Mouse (Mus musculus): ENCODE data around the gene Ngp. TPM values are rescaled to one million over a fixed set of nuclear protein-coding genes. Genes with fewer than 3 reads are reported as not detected.
A peak's percentile ranks its signal among the peaks of the same experiment; 100 is the strongest.
"Not testable (repeated sequence)": the region's sequence is repeated elsewhere in the genome, so short reads cannot be mapped to it uniquely, and the experiment has no call there.

The Ngp gene
- polyA plus RNA-seq, 1 experiment from 2014 or later, result not detected

DNA sequence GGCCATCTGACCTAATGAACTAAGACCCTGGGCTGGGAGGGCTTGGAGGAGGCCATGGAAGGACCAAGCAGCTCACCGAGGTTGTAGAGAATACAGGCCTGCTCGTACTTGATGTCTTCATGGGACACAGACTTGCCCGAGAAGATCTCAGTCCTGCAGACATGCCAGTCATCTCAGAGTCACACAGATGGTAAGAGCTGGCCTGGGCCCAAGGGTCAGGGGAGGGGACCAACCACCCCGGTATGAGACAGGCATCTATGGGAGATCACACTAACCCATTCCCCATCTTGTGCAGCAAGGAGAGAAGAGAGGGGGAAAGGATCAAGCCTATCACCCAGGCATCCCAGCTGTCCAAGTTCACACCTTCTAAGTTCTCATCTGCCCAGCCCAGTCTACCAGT lies 26.3 kb upstream of the Ngp start:
- ChIA-PET CTCF (no interaction called here), POLR2A (no interaction called here)
- H3K27me3 ChIP-seq, result no peaks in the 10 kb centered on the region
- TF ChIP-seq CTCF (IDR thresholded peaks at IDR 0.05), result no peak
- ATAC-seq, result no peak
- DNase-seq (ENCODE audit: low read depth, low spot score), result no peak
- in situ Hi-C loops (cut with MboI; ENCODE audit: low pct_unique_long_range_greater_than_20kb), result no loop called here

GRCm38 (mm10) chr9:110400650-110401049 lies 18.9 kb upstream of the Ngp start:
- DNase-seq (ENCODE audit: low read depth, low spot score), result no peak
- no peak for ATAC-seq
- in situ Hi-C loops (cut with MboI; ENCODE audit: low pct_unique_long_range_greater_than_20kb), result no loop called here
- POLR2A ChIA-PET, result interaction anchor here (0.8 to 2.4 kb wide), 2 partner anchors 12 to 18 kb away, joined by 4 to 6 read pairs; no protein-coding TSS in a partner anchor
- no peaks in the 10 kb centered on the region for H3K27me3 ChIP-seq
- TF ChIP-seq CTCF (IDR thresholded peaks at IDR 0.05), result no peak
- CTCF ChIA-PET, result interaction anchor here (1.1 kb wide), 1 partner anchor 10 kb away, joined by 3 read pairs; no protein-coding TSS in a partner anchor

- CTCF ChIA-PET, result no interaction called here
- DNase-seq (ENCODE audit: low read depth, low spot score) (no peak), ATAC-seq (no peak)
- no peaks in the 10 kb centered on the region for H3K27me3 ChIP-seq
- TF ChIP-seq CTCF (IDR thresholded peaks at IDR 0.05), result no peak
- in situ Hi-C loops (cut with MboI; ENCODE audit: low pct_unique_long_range_greater_than_20kb), result no loop called here
- POLR2A ChIA-PET, result no interaction called here
These were observed 16.8 kb upstream of the Ngp start for GRCm38 (mm10) chr9:110402731-110403130.

DNA sequence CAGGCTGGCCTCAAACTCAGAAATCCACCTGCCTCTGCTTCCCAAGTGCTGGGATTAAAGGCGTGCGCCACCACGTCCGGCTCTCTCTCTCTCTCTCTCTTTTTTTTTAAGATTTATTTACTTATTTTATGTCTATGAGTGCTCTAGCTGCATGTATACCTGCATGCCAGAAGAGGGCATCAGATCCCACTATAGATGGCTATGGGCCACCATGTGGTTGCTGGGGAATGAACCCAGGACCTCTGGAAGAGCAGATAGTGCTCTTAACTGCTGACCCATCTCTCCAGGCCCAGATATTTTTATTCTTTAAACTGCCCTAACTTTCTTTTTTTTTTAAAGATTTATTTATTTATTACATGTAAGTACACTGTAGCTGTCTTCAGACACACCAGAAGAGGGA lies 16.3 kb upstream of the Ngp start:
- DNase-seq (ENCODE audit: low read depth, low spot score); CTCF ChIA-PET; H3K27me3 ChIP-seq; ATAC-seq; POLR2A ChIA-PET; in situ Hi-C loops (cut with MboI; ENCODE audit: low pct_unique_long_range_greater_than_20kb): not testable (repeated sequence)

DNA sequence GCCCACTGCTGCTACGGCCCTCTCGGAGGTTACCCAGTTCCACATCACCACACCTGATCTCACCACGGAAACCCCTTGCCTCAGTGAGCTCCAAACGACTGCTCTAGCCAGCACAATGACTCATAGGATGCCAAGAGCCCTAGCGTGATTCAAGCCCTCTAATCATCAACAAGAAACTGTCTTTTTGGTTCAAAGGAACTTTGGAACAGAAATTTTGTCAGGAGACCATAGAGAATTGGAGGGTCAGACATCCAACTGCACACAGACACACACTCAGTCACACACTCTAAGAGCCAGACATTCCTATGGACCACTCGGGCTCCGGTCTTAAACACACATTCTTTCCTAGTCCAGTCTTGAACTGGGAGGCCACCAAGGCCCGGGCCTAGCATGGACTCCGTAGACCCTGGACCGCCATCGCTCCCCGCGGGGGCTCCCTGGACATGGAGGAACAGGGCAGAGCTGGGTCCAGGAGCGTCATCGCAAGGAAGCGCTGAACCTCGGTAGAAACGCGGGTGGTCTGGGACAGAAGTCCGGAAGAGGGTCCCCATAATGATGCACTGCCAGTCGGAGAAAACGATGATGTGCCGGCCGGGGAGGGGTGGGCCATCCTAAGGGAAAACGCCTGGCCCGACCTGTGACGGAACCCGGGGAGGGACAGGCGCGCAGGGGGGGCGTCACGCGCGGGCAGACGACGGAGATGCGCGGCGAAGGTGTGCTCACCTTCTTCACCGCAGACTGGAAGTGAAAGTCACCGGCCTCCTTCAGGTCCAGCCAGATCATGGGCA lies 12.0 kb upstream of the Ngp start:
- CTCF ChIA-PET, result no interaction called here
- in situ Hi-C loops (cut with MboI; ENCODE audit: low pct_unique_long_range_greater_than_20kb), result no loop called here
- ATAC-seq, result peak; percentile 60

GRCm38 (mm10) chr9:110408099-110408773 lies 11.3 kb upstream of the Ngp start, which contains the start of gene Ptpn23:
TSS of gene Ptpn23 (minus strand) at chr9:110408213.
- ATAC-seq (peak; percentile 76), DNase-seq (ENCODE audit: low read depth, low spot score) (peak; percentile 86)
- in situ Hi-C loops (cut with MboI; ENCODE audit: low pct_unique_long_range_greater_than_20kb), result no loop called here
- H3K27me3 ChIP-seq, result no peaks in the 10 kb centered on the region
- TF ChIP-seq CTCF (IDR thresholded peaks at IDR 0.05), result no peak
- ChIA-PET POLR2A (interaction anchor here (1.0 kb wide), 1 partner anchor 75 kb away, joined by 3 read pairs; the partner anchor contains the start of gene Scap), CTCF (no interaction called here)

More for the DNA sequence above, 12.0 kb upstream of the Ngp start:
- no peaks in the 10 kb centered on the region for H3K27me3 ChIP-seq
- POLR2A ChIA-PET, result interaction anchor here (1.0 to 1.3 kb wide), 2 partner anchors 23 to 74 kb away, joined by 3 to 5 read pairs; partner anchors contain the start of gene Scap
- DNase-seq (ENCODE audit: low read depth, low spot score), result peak; percentile 59
- TF ChIP-seq CTCF (IDR thresholded peaks at IDR 0.05), result no peak

DNA sequence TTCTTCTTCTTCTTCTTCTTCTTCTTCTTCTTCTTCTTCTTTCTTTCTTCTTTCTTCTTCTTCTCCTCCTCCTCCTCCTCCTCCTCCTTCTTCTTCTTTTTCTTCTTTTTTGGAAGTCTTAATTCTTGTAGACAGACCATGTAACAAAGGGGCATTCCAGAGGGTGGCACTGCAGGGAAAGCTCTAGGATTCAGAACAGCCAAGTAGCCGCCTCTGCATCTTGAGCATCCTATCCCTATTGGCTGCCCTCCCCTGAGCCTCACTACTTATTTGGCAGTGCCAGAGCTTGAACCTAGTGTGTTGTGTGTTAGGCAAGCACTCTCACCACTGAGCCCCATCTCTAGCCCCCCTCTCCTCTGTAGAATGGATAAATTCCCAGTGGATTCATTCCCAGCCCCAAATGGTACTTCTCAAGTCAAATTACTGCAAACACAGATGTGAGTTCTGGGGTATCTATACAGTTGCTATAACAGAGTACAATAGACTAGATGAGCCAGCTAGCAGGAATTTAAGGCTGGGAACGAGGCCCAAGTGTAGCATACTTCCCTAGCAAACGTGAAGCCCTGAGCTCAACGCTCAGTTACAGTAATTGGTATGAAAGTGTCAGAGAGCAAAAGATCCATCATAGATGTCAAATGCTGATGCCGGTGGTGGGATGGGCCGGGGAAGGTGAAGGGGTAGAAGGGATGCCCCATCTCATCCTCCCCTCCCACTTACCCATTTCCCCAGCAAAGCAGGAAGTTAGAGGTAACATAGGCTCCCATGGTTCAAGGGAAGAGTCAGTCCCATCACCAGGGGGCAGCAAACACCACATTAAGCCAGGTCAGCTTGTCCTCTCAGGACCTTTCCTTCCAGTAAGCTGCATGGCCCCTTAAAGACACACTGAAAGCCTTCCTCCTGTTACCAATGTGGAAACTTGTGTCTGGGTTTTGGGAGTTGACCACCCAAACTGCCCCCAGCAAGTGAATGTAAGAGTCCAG lies 8.3 kb upstream of the Ngp start:
- DNase-seq (ENCODE audit: low read depth, low spot score) (no peak), ATAC-seq (peak; percentile 46)
- no peaks in the 10 kb centered on the region for H3K27me3 ChIP-seq
- in situ Hi-C loops (cut with MboI; ENCODE audit: low pct_unique_long_range_greater_than_20kb), result loop anchor here (10.0 kb wide), 1 partner anchor 304 kb away; no protein-coding TSS in a partner anchor
- CTCF ChIA-PET, result interaction anchor here (0.8 to 2.0 kb wide), 13 partner anchors 10 to 370 kb away, joined by 3 to 7 read pairs (median 4); partner anchors contain the start of gene Scap
- TF ChIP-seq CTCF (IDR thresholded peaks at IDR 0.05), result peak; percentile 92
- POLR2A ChIA-PET, result interaction anchor here (1.0 kb wide), 1 partner anchor 221 kb away, joined by 3 read pairs; no protein-coding TSS in a partner anchor

GRCm38 (mm10) chr9:110412926-110413325 lies 6.6 kb upstream of the Ngp start:
- POLR2A ChIA-PET, result no interaction called here
- CTCF ChIA-PET, result interaction anchor here (1.0 to 2.0 kb wide), 4 partner anchors 12 to 369 kb away, joined by 3 to 7 read pairs (median 3); no protein-coding TSS in a partner anchor
- in situ Hi-C loops (cut with MboI; ENCODE audit: low pct_unique_long_range_greater_than_20kb), result loop anchor here (10.0 kb wide), 1 partner anchor 302 kb away; no protein-coding TSS in a partner anchor
- TF ChIP-seq CTCF (IDR thresholded peaks at IDR 0.05), result no peak
- no peaks in the 10 kb centered on the region for H3K27me3 ChIP-seq
- no peak for DNase-seq (ENCODE audit: low read depth, low spot score)
- no peak for ATAC-seq

GRCm38 (mm10) chr9:110413785-110414184 lies 5.8 kb upstream of the Ngp start:
- no peak for DNase-seq (ENCODE audit: low read depth, low spot score)

More at GRCm38 (mm10) chr9:110413785-110414184, 5.8 kb upstream of the Ngp start:
- ATAC-seq, result no peak
- peak; percentile 73 for TF ChIP-seq CTCF (IDR thresholded peaks at IDR 0.05)
- CTCF ChIA-PET, result interaction anchor here (1.3 kb wide), 1 partner anchor 302 kb away, joined by 3 read pairs; no protein-coding TSS in a partner anchor
- POLR2A ChIA-PET, result no interaction called here
- no peaks in the 10 kb centered on the region for H3K27me3 ChIP-seq
- in situ Hi-C loops (cut with MboI; ENCODE audit: low pct_unique_long_range_greater_than_20kb), result loop anchor here (10.0 kb wide), 1 partner anchor 301 kb away; no protein-coding TSS in a partner anchor

Measured in Patski (cell line).